In genomic region chrX:13070573-13071240, GRCm38 (mm10) we compare ENCODE assay signal across 8 mouse cellular contexts. TPM values are rescaled to one million over a fixed set of nuclear protein-coding genes. Genes with fewer than 3 reads are reported as not detected.
DNase-seq lines count a peak whose midpoint lies in the region; ATAC-seq lines count a peak whose summit lies in the region.

No protein-coding gene starts in this region.

- peak overlapping the region; percentile 31 for H3K9ac ChIP-seq in embryonic facial prominence, embryonic 15.5 days
- H3K9ac ChIP-seq in kidney, embryonic 14.5 days (ENCODE audit: low read depth, low read length): peak overlapping the region; percentile 88

- peak overlapping the region; percentile 45 for H3K4me2 ChIP-seq in embryonic facial prominence, embryonic 15.5 days (replicated peaks)
- peak overlapping the region; percentile 38 for H3K4me2 ChIP-seq in kidney, embryonic 14.5 days (replicated peaks; ENCODE audit: low read depth, low read length)

- H3K27me3 ChIP-seq in embryonic facial prominence, embryonic 15.5 days: no peaks in the 10 kb centered on the region
- H3K27me3 ChIP-seq in kidney, embryonic 14.5 days (ENCODE audit: control insufficient read depth, insufficient read depth, low read length): no peaks in the 10 kb centered on the region
- no peaks in the 10 kb centered on the region for H3K27me3 ChIP-seq in splenic B cell, adult 2 months (ENCODE audit: control insufficient read depth, insufficient read depth, low read length, poor library complexity, severe bottlenecking)

- peak; percentile 88 for ATAC-seq in embryonic facial prominence, embryonic 15.5 days (ENCODE audit: insufficient number of reproducible peaks, low FRiP score, low TSS enrichment, low read depth)
- ATAC-seq in kidney, embryonic 14.5 days (ENCODE audit: low FRiP score, low TSS enrichment): peak; percentile 88
- peak; percentile 56; the same call in 1 of the 2 replicates for ATAC-seq in monocyte, adult 5-6 weeks (replicated peaks; ENCODE audit: insufficient number of reproducible peaks, low FRiP score, low TSS enrichment, poor library complexity, severe bottlenecking)

- DNase-seq in 416B (ENCODE audit: low read depth) (peak; percentile 89), liver (peak; percentile 82)
- DNase-seq in adrenal gland, postnatal 4 days (ENCODE audit: low spot score in 2 of 2): peak; percentile 65 to 77
- peak; percentile 88 to 92 for DNase-seq in heart, adult 9 months (ENCODE audit: low spot score in 2 of 2)
- peak; percentile 83 for DNase-seq in splenic B cell, adult 2 months (ENCODE audit: low read depth, low spot score)

- H3K27ac ChIP-seq in embryonic facial prominence, embryonic 15.5 days (replicated peaks): peak overlapping the region; percentile 95
- H3K27ac ChIP-seq in kidney, embryonic 14.5 days (ENCODE audit: low read depth, low read length): peak overlapping the region; percentile 84

- WGBS in embryonic facial prominence, embryonic 15.5 days: 17% methylated on average over 35 of the region's 35 CpGs
- 32% methylated on average over 35 of the region's 35 CpGs for WGBS in kidney, embryonic 14.5 days

- H3K9me3 ChIP-seq in embryonic facial prominence, embryonic 15.5 days (replicated peaks): no peaks in the 10 kb centered on the region
- H3K9me3 ChIP-seq in kidney, embryonic 14.5 days (ENCODE audit: control insufficient read depth, low read length): no peaks in the 10 kb centered on the region

- no peaks in the 10 kb centered on the region for H3K4me1 ChIP-seq in embryonic facial prominence, embryonic 15.5 days
- no peaks in the 10 kb centered on the region for H3K4me1 ChIP-seq in kidney, embryonic 14.5 days (ENCODE audit: control insufficient read depth, insufficient read depth, low read length)

- H3K4me3 ChIP-seq in embryonic facial prominence, embryonic 15.5 days (replicated peaks): peak overlapping the region; percentile 67
- H3K4me3 ChIP-seq in kidney, embryonic 14.5 days (ENCODE audit: low read length): peak overlapping the region; percentile 67

- no peaks in the 10 kb centered on the region for H3K36me3 ChIP-seq in embryonic facial prominence, embryonic 15.5 days
- H3K36me3 ChIP-seq in kidney, embryonic 14.5 days (ENCODE audit: control insufficient read depth, insufficient read depth, low read length): no peaks in the 10 kb centered on the region
- no peaks in the 10 kb centered on the region for H3K36me3 ChIP-seq in splenic B cell, adult 2 months (ENCODE audit: control insufficient read depth, insufficient read depth, low read length, poor library complexity, severe bottlenecking)

RNA-seq across cellular contexts. Expression of gene Usp9x, which starts 0.6 kb away (rescaled TPM):
- total RNA-seq in adrenal gland, postnatal 4 days (2021): 100 to 1,000 TPM; 150 to 172 TPM
- polyA plus RNA-seq in embryonic facial prominence, embryonic 15.5 days (2015; fragmentation: Nextera tagmentation; extraction: Ambion mirVana): 22.9 and 25.7 TPM in 2 replicates
- polyA plus RNA-seq in kidney, embryonic 14.5 days (2014; fragmentation: Nextera tagmentation; extraction: Ambion mirVana): 32.5 and 68.9 TPM in 2 replicates
- total RNA-seq in monocyte, adult 5-6 weeks (2017): 131 to 149 TPM (median 135 TPM) in 3 replicates

Comparison
In these comparisons a context has a peak if more than half of its experiments do, and no peak if none do; other contexts are left out.
1. Peak in every context shown above with its lines: DNase-seq, ATAC-seq, H3K4me3 ChIP-seq and H3K27ac ChIP-seq.